Mouse (Mus musculus) liver, embryonic 13.5 days (tissue): Measurements from ENCODE around the gene Crhr1. TPM values are rescaled to one million over a fixed set of nuclear protein-coding genes. Genes with fewer than 3 reads are reported as not detected.

Experiments used
- ATAC-seq: fragments of 200-750 bp; cut with Nextera tagmentation; 2 replicates; pipeline ENCODE4 v1.8.0; 2017; ENCODE audit warnings: low read depth, mild to moderate bottlenecking, moderate number of reproducible peaks, moderate library complexity
- DNase-seq: peaks from one replicate; pipeline ENCODE4 v3.0.0; 2022
- H3K27ac ChIP-seq: fragments of 300-500 bp; sonication (generic); 2 replicates; pipeline ENCODE4 v1.5.1; 2015; ENCODE audit warnings: moderate library complexity, mild to moderate bottlenecking, inconsistent platforms
- H3K27me3 ChIP-seq: fragments of 300-500 bp; sonication (generic); 2 replicates; pipeline ENCODE4 v1.6.1; 2015; ENCODE audit warnings: mild to moderate bottlenecking, inconsistent platforms
- H3K36me3 ChIP-seq: fragments of 300-500 bp; sonication (generic); 2 replicates; pipeline ENCODE4 v1.6.1; 2015; ENCODE audit warnings: mild to moderate bottlenecking, inconsistent platforms
- H3K4me1 ChIP-seq: fragments of 300-500 bp; sonication (generic); replicated peaks from 2 replicates; pipeline ENCODE4 v1.6.1; 2015; ENCODE audit warnings: inconsistent platforms
- H3K4me2 ChIP-seq: fragments of 300-500 bp; sonication (generic); 2 replicates; pipeline ENCODE4 v1.6.1; 2015; ENCODE audit warnings: inconsistent platforms, mild to moderate bottlenecking, moderate library complexity
- H3K4me3 ChIP-seq: fragments of 300-500 bp; sonication (generic); replicated peaks from 2 replicates; pipeline ENCODE4 v1.5.1; 2015; ENCODE audit warnings: mild to moderate bottlenecking, inconsistent platforms
- H3K9ac ChIP-seq: fragments of 300-500 bp; sonication (generic); 2 replicates; pipeline ENCODE4 v1.6.1; 2015; ENCODE audit warnings: mild to moderate bottlenecking, inconsistent platforms
- H3K9me3 ChIP-seq: fragments of 300-500 bp; sonication (generic); replicated peaks from 2 replicates; pipeline ENCODE4 v1.6.1; 2016; ENCODE audit warnings: inconsistent platforms
- WGBS: fragments of 180-500 bp; shearing (Covaris S2); methylation state at CpG from one replicate; pipeline ENCODE4 v1.1.7; 2015; ENCODE audit not compliant: insufficient replicate concordance; 5-methylcytosine and 5-hydroxymethylcytosine counted together
- polyA plus RNA-seq: library from polyadenylated mRNA; unstranded; fragments of >200 nt; fragmentation: Nextera tagmentation; extraction: Ambion mirVana; gene quantifications from 2 replicates; pipeline ENCODE4 v1.2.1, GENCODE M21; 2015

Crhr1 gene
- polyA plus RNA-seq, 1 experiment from 2014 or later = not detected

DNA sequence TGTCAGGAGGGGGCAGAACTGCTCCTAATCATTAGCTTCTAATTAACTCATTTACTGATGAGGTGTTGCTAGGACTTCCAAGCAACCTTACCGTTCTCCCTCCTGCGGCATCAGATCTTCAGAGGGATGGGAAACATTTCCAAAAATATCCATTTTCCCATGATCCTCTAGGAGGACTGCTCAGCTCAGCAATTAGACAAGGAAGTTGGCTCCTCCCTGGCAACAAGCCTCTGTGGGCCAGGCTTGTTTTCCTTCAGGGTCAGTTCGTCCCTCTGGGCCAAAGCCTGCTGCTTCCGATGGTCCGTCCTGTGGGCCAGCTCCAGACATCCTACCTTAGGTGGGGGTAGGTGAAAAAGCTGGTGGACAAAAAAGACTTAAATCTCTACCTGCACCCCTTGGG, 28.5 kb downstream of the Crhr1 start:
- 63% methylated on average over 5 of the region's 5 CpGs for WGBS

DNA sequence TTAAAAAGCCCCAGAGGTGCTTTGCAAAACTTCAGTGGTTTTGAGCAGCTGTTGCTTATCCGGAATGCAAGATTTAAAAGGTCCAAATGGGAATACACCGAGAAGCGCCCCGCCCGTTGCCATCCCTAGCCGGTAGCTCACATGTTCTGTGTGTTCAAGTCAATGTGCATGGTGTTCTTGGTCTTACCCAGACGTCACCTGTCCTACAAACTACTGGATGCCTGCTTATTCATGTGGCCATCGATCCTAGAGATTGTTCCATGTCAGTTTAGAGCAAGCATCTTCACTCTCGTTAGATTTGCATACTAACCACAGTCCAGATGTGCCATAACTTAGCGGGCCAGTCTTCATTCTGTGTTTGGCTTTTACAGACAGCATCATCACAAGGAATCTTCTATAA, 31.6 kb downstream of the Crhr1 start:
- Histone ChIP-seq H3K9ac (no peak overlapping the region), H3K27ac (no peak overlapping the region), H3K27me3 (peaks cover 6% of the 10 kb centered on the region), H3K4me1 (no peaks in the 10 kb centered on the region), H3K4me2 (no peak overlapping the region), H3K9me3 (no peaks in the 10 kb centered on the region), H3K36me3 (no peaks in the 10 kb centered on the region), H3K4me3 (no peak overlapping the region)
- DNase-seq (no peak), ATAC-seq (no peak)
- 71% methylated on average over 10 of the region's 10 CpGs for WGBS

More for the DNA sequence above, 28.5 kb downstream of the Crhr1 start:
- no peak for DNase-seq
- H3K27me3 ChIP-seq = peaks cover 37% of the 10 kb centered on the region
- ATAC-seq = no peak
- no peaks in the 10 kb centered on the region for H3K36me3 ChIP-seq
- no peaks in the 10 kb centered on the region for H3K9me3 ChIP-seq
- no peak overlapping the region for H3K9ac ChIP-seq
- H3K4me1 ChIP-seq = no peaks in the 10 kb centered on the region
- H3K4me2 ChIP-seq = no peak overlapping the region
- no peak overlapping the region for H3K4me3 ChIP-seq
- H3K27ac ChIP-seq = no peak overlapping the region

DNA sequence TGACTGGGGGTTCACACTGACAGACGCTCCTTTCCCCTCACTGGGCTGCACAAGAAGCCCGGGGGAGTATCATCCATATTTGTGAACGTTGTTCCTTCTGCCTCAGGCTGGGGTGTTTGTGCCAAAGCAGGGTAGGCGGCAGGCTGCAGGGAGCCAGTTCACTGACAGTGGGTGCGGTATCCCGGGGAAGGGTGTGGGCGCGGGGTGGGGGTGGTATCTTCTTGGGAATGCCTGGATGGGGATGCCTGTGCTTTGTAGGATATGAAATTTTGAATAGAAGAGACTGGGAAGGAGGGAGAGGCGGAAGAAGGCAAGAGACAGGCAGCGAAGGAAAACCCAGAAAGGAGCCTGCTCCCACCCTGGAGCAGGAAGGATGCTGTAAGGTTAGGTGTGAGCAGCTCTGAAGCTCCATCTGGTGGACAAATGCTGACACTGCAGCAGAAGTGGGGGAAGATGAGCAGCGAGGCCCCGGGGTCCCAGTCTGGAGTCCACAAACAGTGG, 38.7 kb downstream of the Crhr1 start:
- ATAC-seq (no peak), DNase-seq (peak; percentile 24)
- Histone ChIP-seq H3K4me3 (no peak overlapping the region), H3K9me3 (no peaks in the 10 kb centered on the region), H3K4me2 (no peak overlapping the region), H3K9ac (no peak overlapping the region), H3K4me1 (no peaks in the 10 kb centered on the region), H3K27me3 (no peaks in the 10 kb centered on the region), H3K27ac (no peak overlapping the region), H3K36me3 (no peaks in the 10 kb centered on the region)
- 33% methylated on average over 12 of the region's 12 CpGs for WGBS

DNA sequence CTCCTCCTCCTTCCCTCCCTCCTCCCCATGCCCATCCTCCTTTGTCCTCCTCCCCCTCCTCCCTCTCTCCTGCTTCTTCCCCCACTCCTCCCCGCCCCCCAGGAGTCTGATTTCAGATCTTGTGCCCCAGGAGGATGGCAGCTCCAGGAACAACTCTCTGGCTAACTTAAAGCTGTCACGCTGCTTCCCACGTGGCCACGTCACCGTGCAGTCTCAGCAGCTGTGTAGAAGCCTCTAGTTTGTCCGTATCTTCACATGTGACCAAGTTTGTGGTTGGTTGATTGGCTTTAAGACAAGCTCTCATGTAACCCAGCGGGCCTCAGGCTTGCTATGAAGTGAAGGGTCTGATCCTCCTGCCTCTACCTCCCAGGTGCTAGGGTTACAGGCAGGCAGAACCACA, 46.2 kb downstream of the Crhr1 start:
- no peak overlapping the region for H3K4me2 ChIP-seq
- H3K36me3 ChIP-seq = no peaks in the 10 kb centered on the region
- no peaks in the 10 kb centered on the region for H3K9me3 ChIP-seq
- no peak overlapping the region for H3K4me3 ChIP-seq
- H3K4me1 ChIP-seq = no peaks in the 10 kb centered on the region
- H3K9ac ChIP-seq = no peak overlapping the region
- 35% methylated on average over 7 of the region's 7 CpGs for WGBS
- ATAC-seq (no peak), DNase-seq (no peak)
- H3K27me3 ChIP-seq = 0 out of 2 replicates have a peak, but pooled peaks cover 2% of the 10 kb centered on the region
- no peak overlapping the region for H3K27ac ChIP-seq

DNA sequence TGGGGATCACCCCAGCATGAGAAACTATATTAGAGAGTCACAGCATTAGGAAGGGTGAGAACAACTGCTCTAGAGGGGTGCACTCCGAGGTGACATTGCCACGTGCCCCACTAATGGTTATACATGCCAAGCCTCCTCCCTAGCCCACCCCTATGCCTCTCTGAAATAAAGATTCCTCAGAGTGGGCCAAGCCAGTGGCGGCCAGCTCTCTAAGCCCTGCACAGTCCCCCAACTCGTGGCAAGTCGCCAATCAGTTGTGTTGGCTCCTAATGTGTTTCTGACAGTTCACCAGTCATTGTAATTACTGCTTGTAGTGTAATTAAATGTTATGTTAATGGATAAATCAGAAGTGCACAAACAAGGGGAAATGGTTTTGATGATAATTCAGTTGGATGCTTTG, 47.1 kb downstream of the Crhr1 start:
- H3K36me3 ChIP-seq = no peaks in the 10 kb centered on the region
- no peak overlapping the region for H3K4me2 ChIP-seq
- H3K4me1 ChIP-seq = no peaks in the 10 kb centered on the region
- no peak overlapping the region for H3K9ac ChIP-seq
- H3K27me3 ChIP-seq = 0 out of 2 replicates have a peak, but pooled peaks cover 2% of the 10 kb centered on the region
- no peak overlapping the region for H3K27ac ChIP-seq
- no peak overlapping the region for H3K4me3 ChIP-seq
- ATAC-seq (no peak), DNase-seq (no peak)
- 51% methylated on average over 5 of the region's 5 CpGs for WGBS
- H3K9me3 ChIP-seq = no peaks in the 10 kb centered on the region

DNA sequence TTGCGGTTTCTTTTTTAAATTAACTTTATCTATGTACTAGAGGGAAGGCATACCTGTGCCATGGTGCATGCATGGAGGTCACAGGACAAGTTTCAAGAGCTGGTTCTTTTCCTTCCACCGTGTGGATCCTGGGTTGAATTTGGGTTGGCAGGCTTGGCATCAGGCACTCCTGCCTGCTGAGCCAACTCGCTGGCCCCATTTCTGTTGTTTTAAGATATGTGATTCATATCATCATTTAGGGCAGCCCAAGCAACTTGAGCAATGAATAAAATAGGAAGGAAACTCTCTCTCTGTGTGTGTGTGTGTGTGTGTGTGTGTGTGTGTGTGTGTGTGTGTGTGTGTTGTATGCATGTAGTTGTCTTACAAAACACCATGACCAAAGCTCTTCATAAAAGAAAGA, 49.5 kb downstream of the Crhr1 start:
- 53% methylated on average over 3 of the region's 3 CpGs for WGBS
- H3K9me3 ChIP-seq = no peaks in the 10 kb centered on the region
- no peak overlapping the region for H3K4me2 ChIP-seq
- no peaks in the 10 kb centered on the region for H3K36me3 ChIP-seq
- no peak for DNase-seq
- H3K27me3 ChIP-seq = 0 out of 2 replicates have a peak, but pooled peaks cover 2% of the 10 kb centered on the region
- no peak overlapping the region for H3K27ac ChIP-seq
- ATAC-seq = no peak
- H3K4me1 ChIP-seq = no peaks in the 10 kb centered on the region
- H3K4me3 ChIP-seq = no peak overlapping the region
- H3K9ac ChIP-seq = no peak overlapping the region

DNA sequence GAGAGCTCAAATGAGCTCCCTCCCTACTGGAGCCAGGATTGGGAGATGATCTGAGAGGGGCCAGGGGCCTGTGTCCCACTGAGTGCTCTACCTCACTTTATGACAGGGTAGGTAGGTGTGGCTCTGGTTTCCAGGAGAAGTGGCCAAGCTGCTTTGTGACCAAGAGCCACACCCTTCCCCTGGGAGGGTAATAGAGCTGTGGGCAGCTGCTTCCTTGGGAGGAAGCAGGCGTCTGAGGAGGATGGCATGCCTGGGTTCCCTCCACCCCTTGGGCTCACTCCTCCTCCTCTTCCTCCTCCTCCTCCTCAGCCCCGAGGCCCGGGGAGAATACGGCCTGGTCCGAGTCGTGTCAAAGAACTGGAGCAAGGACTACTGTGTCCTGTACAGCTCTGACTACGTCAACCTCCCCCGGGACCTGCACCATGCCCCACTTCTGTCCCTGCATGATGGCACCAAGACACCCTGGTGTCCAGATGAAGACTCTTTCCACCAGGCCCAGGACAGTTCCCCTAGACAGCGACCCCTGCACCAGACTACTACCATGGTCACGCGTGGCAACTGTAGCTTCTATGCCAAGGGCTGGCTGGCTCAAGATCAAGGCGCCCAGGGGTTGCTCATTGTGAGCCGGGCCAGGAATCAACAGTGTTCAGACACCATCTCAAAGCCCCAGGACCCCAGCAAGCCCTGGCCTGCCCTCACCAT, 53.6 kb downstream of the Crhr1 start, which contains the start of gene Sppl2c:
TSS of gene Sppl2c (plus strand) at position 193 of the 702 bp plus-strand sequence.
- H3K4me2 ChIP-seq = no peak within 1 kb of the TSS
- ATAC-seq = no peak
- H3K9ac ChIP-seq = no peak within 1 kb of the TSS
- H3K4me3 ChIP-seq = no peak within 1 kb of the TSS
- H3K9me3 ChIP-seq = no peaks in the 10 kb centered on the region
- 69% methylated on average over 13 of the region's 13 CpGs for WGBS
- no peaks in the 10 kb centered on the region for H3K27me3 ChIP-seq
- DNase-seq = no peak
- no peaks in the 10 kb centered on the region for H3K4me1 ChIP-seq
- H3K27ac ChIP-seq = no peak within 1 kb of the TSS
- H3K36me3 ChIP-seq = no peaks in the 10 kb centered on the region

DNA sequence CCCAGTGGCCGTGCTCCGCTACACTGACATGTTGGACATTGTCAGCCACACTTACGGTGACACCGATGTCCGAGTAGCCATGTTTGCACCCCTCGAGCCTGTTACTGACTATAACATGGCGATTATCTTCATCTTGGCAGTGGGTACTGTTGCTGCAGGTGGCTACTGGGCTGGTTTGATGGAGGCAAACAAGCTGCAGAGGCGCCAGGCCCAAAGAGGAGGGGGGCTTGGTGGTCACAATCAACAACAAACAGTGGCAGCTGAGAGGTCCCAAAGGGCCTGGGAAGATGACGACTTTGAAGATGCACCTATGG, 54.1 kb downstream of the Crhr1 start:
- H3K9me3 ChIP-seq = no peaks in the 10 kb centered on the region
- H3K27me3 ChIP-seq = no peaks in the 10 kb centered on the region
- no peak overlapping the region for H3K9ac ChIP-seq
- WGBS = 74% methylated on average over 9 of the region's 9 CpGs
- no peak overlapping the region for H3K4me3 ChIP-seq
- DNase-seq (no peak), ATAC-seq (no peak)
- no peak overlapping the region for H3K4me2 ChIP-seq
- H3K36me3 ChIP-seq = no peaks in the 10 kb centered on the region
- H3K4me1 ChIP-seq = no peaks in the 10 kb centered on the region
- no peak overlapping the region for H3K27ac ChIP-seq

DNA sequence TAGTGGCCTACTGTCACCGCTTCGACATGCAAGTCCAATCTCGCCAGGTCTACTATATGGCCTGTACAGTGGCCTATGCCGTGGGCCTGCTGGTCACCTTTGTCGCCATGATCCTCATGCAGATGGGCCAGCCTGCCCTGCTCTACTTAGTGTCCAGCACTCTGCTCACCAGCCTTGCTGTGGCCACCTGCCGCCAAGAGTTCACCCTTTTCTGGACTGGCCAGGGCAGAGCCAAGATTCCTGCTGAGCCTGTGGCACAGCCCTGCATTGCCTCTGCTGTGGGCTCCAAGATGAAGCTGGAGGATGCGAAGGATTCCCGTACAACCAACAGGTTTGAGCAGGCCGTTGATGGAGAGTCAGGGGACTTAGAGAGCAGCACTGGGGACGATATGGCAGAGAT, 55.1 kb downstream of the Crhr1 start:
- H3K9ac ChIP-seq = no peak overlapping the region
- no peak overlapping the region for H3K4me3 ChIP-seq
- no peaks in the 10 kb centered on the region for H3K4me1 ChIP-seq
- H3K27me3 ChIP-seq = no peaks in the 10 kb centered on the region
- no peak overlapping the region for H3K27ac ChIP-seq
- no peak for DNase-seq
- no peak for ATAC-seq
- H3K4me2 ChIP-seq = no peak overlapping the region
- 73% methylated on average over 10 of the region's 10 CpGs for WGBS
- no peaks in the 10 kb centered on the region for H3K36me3 ChIP-seq
- H3K9me3 ChIP-seq = no peaks in the 10 kb centered on the region

DNA sequence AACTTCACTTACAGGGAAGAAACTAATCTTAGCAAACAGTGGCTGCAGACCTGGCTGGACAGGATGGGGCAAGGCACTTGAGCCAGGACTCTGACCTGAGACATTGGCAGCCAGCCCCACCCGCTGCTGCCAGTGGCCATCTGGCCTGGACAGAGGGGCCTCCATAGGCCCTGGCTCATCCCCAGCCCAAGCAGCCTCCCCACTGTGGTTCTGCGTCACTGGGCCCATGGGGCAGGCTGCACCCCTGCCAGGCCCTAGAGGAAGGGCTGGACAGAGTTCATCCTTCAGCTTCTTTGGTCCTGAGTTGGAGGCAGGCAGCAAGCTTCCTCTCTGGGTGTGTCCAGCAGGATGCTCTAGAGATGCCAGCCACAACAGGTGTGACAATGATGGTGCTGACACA, 57.4 kb downstream of the Crhr1 start:
- WGBS = 63% methylated on average over 2 of the region's 2 CpGs
- Histone ChIP-seq H3K9me3 (no peaks in the 10 kb centered on the region), H3K4me1 (no peaks in the 10 kb centered on the region), H3K27me3 (no peaks in the 10 kb centered on the region), H3K36me3 (no peaks in the 10 kb centered on the region), H3K4me3 (no peak overlapping the region), H3K9ac (no peak overlapping the region), H3K4me2 (no peak overlapping the region), H3K27ac (no peak overlapping the region)
- DNase-seq (no peak), ATAC-seq (no peak)

DNA sequence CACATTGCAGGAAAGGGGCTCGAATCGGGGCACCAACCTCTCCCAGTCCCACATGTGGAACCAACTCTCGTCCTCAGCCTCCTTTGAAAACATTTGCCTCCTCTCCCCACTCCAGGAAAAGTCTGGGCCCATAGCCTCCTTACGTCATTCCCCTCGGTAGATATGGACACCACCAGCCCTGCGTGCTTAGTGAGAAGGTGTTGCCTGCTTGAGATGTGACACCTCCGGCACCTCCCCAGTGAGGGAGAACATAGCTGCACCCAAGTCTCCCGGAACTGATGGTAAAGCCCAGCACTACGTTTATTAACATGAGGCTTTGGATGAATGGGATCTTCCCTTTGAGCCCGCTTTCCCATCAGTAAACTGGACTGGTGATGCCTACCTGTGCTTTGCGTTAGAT, 62.7 kb downstream of the Crhr1 start:
- no peak overlapping the region for H3K4me3 ChIP-seq
- DNase-seq = no peak
- 64% methylated on average over 11 of the region's 11 CpGs for WGBS
- H3K27ac ChIP-seq = no peak overlapping the region
- no peaks in the 10 kb centered on the region for H3K36me3 ChIP-seq
- no peaks in the 10 kb centered on the region for H3K9me3 ChIP-seq
- H3K4me2 ChIP-seq = no peak overlapping the region
- ATAC-seq = no peak
- H3K27me3 ChIP-seq = peaks cover 10% of the 10 kb centered on the region
- H3K4me1 ChIP-seq = no peaks in the 10 kb centered on the region
- no peak overlapping the region for H3K9ac ChIP-seq

DNA sequence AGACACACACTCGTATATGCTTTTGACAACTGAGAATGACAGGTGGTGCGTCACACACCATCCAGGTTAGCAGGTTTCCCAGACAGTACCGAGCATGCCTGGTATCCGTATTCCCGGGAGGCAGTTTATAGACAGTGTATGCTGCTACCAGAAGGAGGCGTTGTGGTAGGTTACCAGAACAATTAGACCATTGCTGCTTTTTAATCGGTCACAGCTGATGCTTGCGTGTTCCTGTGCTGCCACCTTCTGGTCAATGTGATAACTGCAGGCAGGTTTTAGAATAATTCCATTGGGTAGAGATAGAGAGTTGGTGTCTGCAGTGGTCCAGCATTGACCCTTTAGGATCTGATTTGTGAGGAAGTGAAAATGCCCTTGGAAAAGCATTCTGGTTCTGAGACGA, 63.1 kb downstream of the Crhr1 start:
- no peaks in the 10 kb centered on the region for H3K4me1 ChIP-seq

More for the DNA sequence above, 63.1 kb downstream of the Crhr1 start:
- no peaks in the 10 kb centered on the region for H3K9me3 ChIP-seq
- no peak overlapping the region for H3K27ac ChIP-seq
- ATAC-seq (no peak), DNase-seq (peak; percentile 36)
- peaks cover 10% of the 10 kb centered on the region for H3K27me3 ChIP-seq
- no peak overlapping the region for H3K4me2 ChIP-seq
- no peak overlapping the region for H3K9ac ChIP-seq
- no peaks in the 10 kb centered on the region for H3K36me3 ChIP-seq
- H3K4me3 ChIP-seq = no peak overlapping the region
- WGBS = 13% methylated on average over 9 of the region's 9 CpGs
